Mouse (Mus musculus): ENCODE measurements around the gene Pard3b. TPM values are rescaled to one million over a fixed set of nuclear protein-coding genes. Genes with fewer than 3 reads are reported as not detected.
A peak's percentile ranks its signal among the peaks of the same experiment; 100 is the strongest.
"Not testable (repeated sequence)": the region's sequence is repeated elsewhere in the genome, so short reads cannot be mapped to it uniquely, and the experiment has no call there.

Pard3b gene
- polyA plus RNA-seq, 1 experiment from 2014 or later, result 21.4 TPM

DNA sequence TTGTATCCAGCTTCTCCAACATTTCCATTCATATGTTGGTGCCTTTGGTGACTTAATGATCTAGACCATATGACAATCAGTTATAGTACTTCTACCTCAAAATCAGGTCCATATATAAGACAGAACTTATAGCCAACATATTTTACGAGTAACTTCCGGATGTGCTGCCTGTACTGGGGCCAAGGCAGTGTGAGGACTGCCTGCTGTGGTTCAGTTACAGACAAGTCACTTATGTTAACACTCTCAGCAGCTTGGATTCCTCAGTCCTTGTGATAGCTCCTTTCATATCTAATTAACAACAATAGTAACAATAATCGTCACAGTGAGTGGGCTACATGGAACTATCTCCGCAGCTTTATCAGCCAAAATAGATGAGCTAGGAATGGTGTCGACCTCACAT is 959.9 kb downstream of the Pard3b start:
- no peaks in the 10 kb centered on the region for H3K4me1 ChIP-seq (replicated peaks; ENCODE audit: insufficient read depth, low read length)
- H3K9me3 ChIP-seq (replicated peaks; ENCODE audit: low read length), result no peaks in the 10 kb centered on the region
- no peak overlapping the region for H3K4me3 ChIP-seq (replicated peaks; ENCODE audit: low read depth, low read length)
- H3K27ac ChIP-seq, result no peak overlapping the region
- H3K36me3 ChIP-seq (ENCODE audit: insufficient read depth, low read length), result no peaks in the 10 kb centered on the region
- no peaks in the 10 kb centered on the region for H3K27me3 ChIP-seq (ENCODE audit: insufficient read depth, low read length)
- DNase-seq (ENCODE audit: low spot score), result peak; percentile 79
- 79% methylated on average over 5 of the region's 5 CpGs for WGBS
- no peak for TF ChIP-seq CTCF (IDR thresholded peaks at IDR 0.05; ENCODE audit: low read depth)
- no peak for ATAC-seq (replicated peaks; ENCODE audit: low FRiP score, low read depth)
- no peak overlapping the region for H3K9ac ChIP-seq (ENCODE audit: low read depth, low read length)
- no peak overlapping the region for H3K4me2 ChIP-seq (ENCODE audit: low read length)

GRCm38 (mm10) chr1:62604644-62605043 is 966.0 kb downstream of the Pard3b start:
- H3K4me2 ChIP-seq (ENCODE audit: low read length); DNase-seq (ENCODE audit: low spot score); H3K36me3 ChIP-seq (ENCODE audit: insufficient read depth, low read length); ATAC-seq (replicated peaks; ENCODE audit: low FRiP score, low read depth); H3K27ac ChIP-seq; H3K9ac ChIP-seq (ENCODE audit: low read depth, low read length); H3K27me3 ChIP-seq (ENCODE audit: insufficient read depth, low read length); H3K9me3 ChIP-seq (replicated peaks; ENCODE audit: low read length); H3K4me1 ChIP-seq (replicated peaks; ENCODE audit: insufficient read depth, low read length); H3K4me3 ChIP-seq (replicated peaks; ENCODE audit: low read depth, low read length): not testable (repeated sequence)
- WGBS, result 78% methylated on average over 1 of the region's 1 CpGs

- no peaks in the 10 kb centered on the region for H3K9me3 ChIP-seq (replicated peaks; ENCODE audit: low read length)
- H3K36me3 ChIP-seq (ENCODE audit: insufficient read depth, low read length), result no peaks in the 10 kb centered on the region
- H3K27ac ChIP-seq, result no peak overlapping the region
- WGBS, result 22% methylated on average over 3 of the region's 3 CpGs
- no peak overlapping the region for H3K9ac ChIP-seq (ENCODE audit: low read depth, low read length)
- TF ChIP-seq CTCF (IDR thresholded peaks at IDR 0.05; ENCODE audit: low read depth), result no peak
- ATAC-seq (replicated peaks; ENCODE audit: low FRiP score, low read depth) (no peak; the same call in 1 of the 2 replicates), DNase-seq (ENCODE audit: low spot score) (peak; percentile 57)
- no peaks in the 10 kb centered on the region for H3K4me1 ChIP-seq (replicated peaks; ENCODE audit: insufficient read depth, low read length)
- H3K27me3 ChIP-seq (ENCODE audit: insufficient read depth, low read length), result no peaks in the 10 kb centered on the region
- H3K4me3 ChIP-seq (replicated peaks; ENCODE audit: low read depth, low read length), result no peak overlapping the region
- H3K4me2 ChIP-seq (ENCODE audit: low read length), result no peak overlapping the region
These were observed 979.6 kb downstream of the Pard3b start for GRCm38 (mm10) chr1:62618109-62618665.

DNA sequence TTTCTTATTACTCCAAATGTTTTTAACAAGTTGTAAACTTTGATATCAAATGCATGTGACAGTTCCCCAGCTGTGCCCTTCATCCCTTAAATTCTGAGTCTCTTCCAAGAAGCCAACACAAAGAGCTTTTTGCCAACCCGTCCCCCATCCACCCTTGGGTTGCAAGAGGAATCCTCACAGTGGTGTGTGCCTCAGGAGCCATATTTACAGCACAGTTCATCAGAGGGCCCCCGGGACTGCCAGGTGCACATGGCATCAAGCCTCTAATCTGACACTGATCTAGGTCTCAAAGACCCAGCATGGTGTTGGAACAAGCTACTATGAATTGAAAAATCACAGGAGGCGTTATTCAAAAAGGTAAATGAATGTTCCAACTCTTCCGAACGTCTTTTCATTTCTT is 980.8 kb downstream of the Pard3b start:
- H3K4me2 ChIP-seq (ENCODE audit: low read length), result no peak overlapping the region
- no peak overlapping the region for H3K4me3 ChIP-seq (replicated peaks; ENCODE audit: low read depth, low read length)
- H3K27me3 ChIP-seq (ENCODE audit: insufficient read depth, low read length), result no peaks in the 10 kb centered on the region
- ATAC-seq (replicated peaks; ENCODE audit: low FRiP score, low read depth) (no peak), DNase-seq (ENCODE audit: low spot score) (no peak)
- H3K4me1 ChIP-seq (replicated peaks; ENCODE audit: insufficient read depth, low read length), result no peaks in the 10 kb centered on the region
- no peak overlapping the region for H3K27ac ChIP-seq
- H3K36me3 ChIP-seq (ENCODE audit: insufficient read depth, low read length), result no peaks in the 10 kb centered on the region
- no peak overlapping the region for H3K9ac ChIP-seq (ENCODE audit: low read depth, low read length)
- 92% methylated on average over 5 of the region's 5 CpGs for WGBS
- no peaks in the 10 kb centered on the region for H3K9me3 ChIP-seq (replicated peaks; ENCODE audit: low read length)
- no peak for TF ChIP-seq CTCF (IDR thresholded peaks at IDR 0.05; ENCODE audit: low read depth)

- no peak for TF ChIP-seq CTCF (IDR thresholded peaks at IDR 0.05; ENCODE audit: low read depth)
These were observed 983.8 kb downstream of the Pard3b start for GRCm38 (mm10) chr1:62622447-62622846.

DNA sequence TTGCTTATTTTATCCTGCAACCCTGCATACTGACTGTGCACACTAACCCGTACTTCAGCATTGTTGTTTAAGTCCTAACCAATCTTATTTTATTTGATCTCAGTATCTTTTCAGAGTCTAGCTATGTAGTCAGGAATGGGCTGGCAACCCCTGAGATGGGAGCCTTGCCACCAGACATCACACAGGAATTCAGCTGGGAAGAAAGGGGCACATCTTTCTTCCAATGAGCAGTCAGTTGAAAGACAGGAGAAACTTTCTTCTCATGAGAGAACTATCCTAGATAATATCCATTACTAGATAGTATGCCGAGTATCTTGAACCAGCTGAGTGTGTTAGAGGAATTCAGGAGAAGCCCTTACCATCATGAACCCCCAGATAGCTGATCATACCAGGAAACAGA is 985.5 kb downstream of the Pard3b start:
- H3K27ac ChIP-seq, result no peak overlapping the region
- no peaks in the 10 kb centered on the region for H3K9me3 ChIP-seq (replicated peaks; ENCODE audit: low read length)
- 83% methylated on average over 2 of the region's 2 CpGs for WGBS
- no peak overlapping the region for H3K9ac ChIP-seq (ENCODE audit: low read depth, low read length)
- H3K4me3 ChIP-seq (replicated peaks; ENCODE audit: low read depth, low read length), result no peak overlapping the region
- H3K4me2 ChIP-seq (ENCODE audit: low read length), result no peak overlapping the region
- TF ChIP-seq CTCF (IDR thresholded peaks at IDR 0.05; ENCODE audit: low read depth), result no peak
- no peak for DNase-seq (ENCODE audit: low spot score)
- H3K36me3 ChIP-seq (ENCODE audit: insufficient read depth, low read length), result no peaks in the 10 kb centered on the region
- H3K4me1 ChIP-seq (replicated peaks; ENCODE audit: insufficient read depth, low read length), result no peaks in the 10 kb centered on the region
- ATAC-seq (replicated peaks; ENCODE audit: low FRiP score, low read depth), result no peak
- no peaks in the 10 kb centered on the region for H3K27me3 ChIP-seq (ENCODE audit: insufficient read depth, low read length)

More at GRCm38 (mm10) chr1:62622447-62622846, 983.8 kb downstream of the Pard3b start:
- no peak overlapping the region for H3K4me3 ChIP-seq (replicated peaks; ENCODE audit: low read depth, low read length)
- H3K27ac ChIP-seq, result no peak overlapping the region
- ATAC-seq (replicated peaks; ENCODE audit: low FRiP score, low read depth), result no peak
- H3K9me3 ChIP-seq (replicated peaks; ENCODE audit: low read length), result no peaks in the 10 kb centered on the region
- no peaks in the 10 kb centered on the region for H3K27me3 ChIP-seq (ENCODE audit: insufficient read depth, low read length)
- WGBS, result 95% methylated on average over 1 of the region's 1 CpGs
- H3K4me1 ChIP-seq (replicated peaks; ENCODE audit: insufficient read depth, low read length), result no peaks in the 10 kb centered on the region
- no peak for DNase-seq (ENCODE audit: low spot score)
- no peak overlapping the region for H3K9ac ChIP-seq (ENCODE audit: low read depth, low read length)
- H3K36me3 ChIP-seq (ENCODE audit: insufficient read depth, low read length), result no peaks in the 10 kb centered on the region
- no peak overlapping the region for H3K4me2 ChIP-seq (ENCODE audit: low read length)

- Histone ChIP-seq H3K36me3 (ENCODE audit: insufficient read depth, low read length) (no peaks in the 10 kb centered on the region), H3K4me1 (replicated peaks; ENCODE audit: insufficient read depth, low read length) (no peaks in the 10 kb centered on the region), H3K4me2 (ENCODE audit: low read length) (no peak overlapping the region), H3K9ac (ENCODE audit: low read depth, low read length) (no peak overlapping the region), H3K27ac (no peak overlapping the region), H3K4me3 (replicated peaks; ENCODE audit: low read depth, low read length) (no peak overlapping the region), H3K9me3 (replicated peaks; ENCODE audit: low read length) (no peaks in the 10 kb centered on the region), H3K27me3 (ENCODE audit: insufficient read depth, low read length) (no peaks in the 10 kb centered on the region)
- TF ChIP-seq CTCF (IDR thresholded peaks at IDR 0.05; ENCODE audit: low read depth), result no peak
- 81% methylated on average over 6 of the region's 6 CpGs for whole genome bisulfite sequencing
- no peak for ATAC-seq (replicated peaks; ENCODE audit: low FRiP score, low read depth)
- DNase-seq (ENCODE audit: low spot score), result no peak
These were observed 986.2 kb downstream of the Pard3b start for GRCm38 (mm10) chr1:62624836-62625235.
